Mouse (Mus musculus): ENCODE results near the gene Rsph1. TPM values are rescaled to one million over a fixed set of nuclear protein-coding genes. Genes with fewer than 3 reads are reported as not detected.
A peak's percentile ranks its signal among the peaks of the same experiment; 100 is the strongest.

Rsph1 gene
- 2.7 and 3.7 TPM in 2 replicates for polyA plus RNA-seq (2012; rRNA removed)

DNA sequence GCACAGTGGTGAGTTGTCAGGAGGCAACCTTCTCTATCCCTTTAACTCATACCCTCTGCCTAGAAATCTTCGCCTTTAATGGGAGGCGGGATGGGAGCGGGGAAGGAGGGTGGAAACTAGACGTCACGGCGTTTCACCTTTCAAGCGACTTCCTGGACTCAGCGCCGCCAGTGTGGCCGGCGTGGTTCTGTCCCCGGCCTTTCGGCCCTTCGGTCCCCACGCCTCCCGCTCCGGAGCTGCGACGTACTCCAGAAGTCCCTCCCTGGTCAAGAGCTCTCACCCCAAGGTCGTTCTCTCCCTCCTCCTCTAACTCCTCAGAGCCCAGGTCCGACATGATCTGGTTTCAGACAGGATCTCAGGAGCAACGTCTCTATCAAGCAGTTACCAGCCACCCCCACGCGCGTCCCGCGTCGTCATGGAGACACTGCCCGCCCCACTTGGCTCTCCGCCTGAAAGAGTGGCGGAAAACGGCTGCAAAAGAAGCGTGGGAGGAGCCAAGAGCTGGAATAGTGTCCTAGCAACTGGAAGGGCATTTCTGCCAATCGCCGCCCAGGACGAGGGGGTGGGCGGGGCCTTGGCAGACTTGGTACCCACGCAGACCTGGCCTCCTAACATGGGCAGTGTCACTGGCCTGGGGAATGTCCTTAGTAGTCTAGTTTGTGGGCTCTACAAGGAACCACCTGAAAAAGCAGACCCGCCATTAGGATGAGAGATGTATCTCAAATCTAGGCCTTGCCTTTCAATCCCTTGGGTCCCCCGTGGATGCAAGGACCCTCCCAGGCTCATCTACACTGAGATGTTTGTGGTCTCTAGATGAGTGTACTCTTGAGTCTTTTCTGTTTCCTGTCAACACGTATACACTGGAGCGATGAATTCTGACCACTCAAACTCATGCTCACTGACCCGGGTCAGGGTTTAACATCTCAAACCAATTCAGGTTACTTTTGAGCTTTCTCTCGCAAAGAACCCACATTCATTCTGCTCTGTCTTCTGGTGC is at the start of gene Rsph1:
Gene Rsph1 (minus strand): TSS at position 462 of the 997 bp plus-strand sequence.
- 12% methylated on average over 44 of the region's 44 CpGs for WGBS
- H3K27ac ChIP-seq (ENCODE audit: insufficient read depth, low read length), result no peak within 1 kb of the TSS
- peak within 1 kb of the TSS; percentile 64 for H3K4me3 ChIP-seq (replicated peaks; ENCODE audit: insufficient read depth, low read depth, low read length)
- H3K4me1 ChIP-seq (ENCODE audit: control insufficient read depth, insufficient read depth, low read length), result peaks cover 7% of the 10 kb centered on the region
- H3K27me3 ChIP-seq (ENCODE audit: control insufficient read depth, insufficient read depth, low read length), result no peaks in the 10 kb centered on the region
- TF ChIP-seq CTCF (IDR thresholded peaks at IDR 0.05; ENCODE audit: borderline replicate concordance, insufficient read depth, low read depth, low read length), result no peak
- TF ChIP-seq POLR2A (IDR thresholded peaks at IDR 0.05; ENCODE audit: borderline replicate concordance, insufficient read depth, low read length), result no peak
- peak; percentile 92 to 95 for DNase-seq

DNA sequence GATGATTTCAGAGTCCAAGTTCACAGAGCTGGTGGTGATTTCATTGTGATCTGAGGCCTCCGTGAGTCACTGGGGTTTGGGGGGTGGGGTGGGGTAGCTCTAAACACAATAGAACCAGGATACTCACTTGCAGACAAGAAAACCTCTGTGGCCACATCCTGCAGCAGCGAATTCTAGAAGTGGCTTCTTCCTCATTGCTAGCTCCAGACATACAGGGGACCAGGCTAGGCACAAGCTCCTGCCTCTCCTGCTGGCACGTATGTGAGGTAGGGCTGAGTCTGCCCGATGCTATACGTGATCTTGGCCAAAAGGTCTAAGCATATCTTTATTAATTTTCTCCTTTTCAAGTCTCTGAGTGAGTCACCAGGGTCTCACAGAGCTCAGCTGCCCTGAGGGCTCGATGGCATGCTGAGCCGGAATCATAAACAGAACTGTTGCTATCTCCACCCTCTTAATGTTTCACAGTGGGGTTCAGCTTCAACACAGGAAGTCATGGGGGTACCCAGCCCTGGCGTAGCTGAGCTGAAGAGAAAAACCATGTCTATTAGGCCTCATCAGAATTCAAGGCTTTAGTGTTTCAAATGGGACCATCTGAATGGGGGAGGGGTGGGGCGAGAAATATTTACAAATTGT is 49.2 kb upstream of the Rsph1 start:
- H3K27ac ChIP-seq (ENCODE audit: insufficient read depth, low read length), result no peak overlapping the region
- no peak for DNase-seq
- 62% methylated on average over 9 of the region's 9 CpGs for WGBS
- peaks cover 7% of the 10 kb centered on the region for H3K4me1 ChIP-seq (ENCODE audit: control insufficient read depth, insufficient read depth, low read length)
- no peaks in the 10 kb centered on the region for H3K27me3 ChIP-seq (ENCODE audit: control insufficient read depth, insufficient read depth, low read length)
- TF ChIP-seq CTCF (IDR thresholded peaks at IDR 0.05; ENCODE audit: borderline replicate concordance, insufficient read depth, low read depth, low read length) (no peak), POLR2A (IDR thresholded peaks at IDR 0.05; ENCODE audit: borderline replicate concordance, insufficient read depth, low read length) (no peak)
- no peak overlapping the region for H3K4me3 ChIP-seq (replicated peaks; ENCODE audit: insufficient read depth, low read depth, low read length)

DNA sequence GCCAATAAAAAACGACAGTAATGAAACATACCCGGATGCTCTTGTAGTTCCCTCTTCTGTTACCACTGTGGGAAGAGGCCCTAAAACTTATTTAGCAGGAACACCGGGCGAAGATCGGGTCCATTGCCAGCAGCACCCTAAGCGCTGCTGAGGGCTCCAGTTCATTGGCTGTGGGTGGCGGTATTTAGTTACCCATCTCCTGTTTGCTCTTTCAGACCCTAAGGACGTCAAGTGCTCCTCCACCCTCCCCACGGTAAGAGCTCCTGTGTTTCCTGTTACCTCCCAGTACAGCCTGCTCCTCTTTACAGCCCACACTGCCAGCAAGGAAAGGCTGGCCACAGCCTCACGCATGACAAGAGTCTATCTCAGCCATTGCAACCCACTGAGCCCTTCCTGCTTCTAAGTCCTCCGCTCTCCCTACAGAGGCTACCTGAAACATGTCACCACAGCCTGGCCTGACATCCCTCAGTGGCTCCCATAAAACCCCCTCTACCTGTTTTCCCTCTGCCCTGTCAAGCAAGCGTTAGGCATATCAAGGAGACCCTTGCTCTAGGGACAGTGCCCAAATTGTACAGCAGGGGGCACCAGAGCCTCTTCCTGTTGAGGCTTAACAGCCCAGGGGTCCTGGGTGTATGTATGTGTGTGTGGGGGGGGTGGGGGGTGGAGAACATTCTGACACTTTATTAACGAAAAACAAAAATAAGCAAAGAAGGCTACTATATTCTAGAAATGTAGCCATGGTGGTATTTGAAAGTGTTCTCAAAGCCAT is 48.5 kb upstream of the Rsph1 start:
- H3K4me1 ChIP-seq (ENCODE audit: control insufficient read depth, insufficient read depth, low read length), result peaks cover 11% of the 10 kb centered on the region
- H3K4me3 ChIP-seq (replicated peaks; ENCODE audit: insufficient read depth, low read depth, low read length), result no peak overlapping the region
- no peak for DNase-seq
- no peak overlapping the region for H3K27ac ChIP-seq (ENCODE audit: insufficient read depth, low read length)
- no peak for TF ChIP-seq POLR2A (IDR thresholded peaks at IDR 0.05; ENCODE audit: borderline replicate concordance, insufficient read depth, low read length)
- TF ChIP-seq CTCF (IDR thresholded peaks at IDR 0.05; ENCODE audit: borderline replicate concordance, insufficient read depth, low read depth, low read length), result peak; percentile 55; the same call in 1 of the 2 replicates
- 83% methylated on average over 13 of the region's 13 CpGs for WGBS
- H3K27me3 ChIP-seq (ENCODE audit: control insufficient read depth, insufficient read depth, low read length), result no peaks in the 10 kb centered on the region

DNA sequence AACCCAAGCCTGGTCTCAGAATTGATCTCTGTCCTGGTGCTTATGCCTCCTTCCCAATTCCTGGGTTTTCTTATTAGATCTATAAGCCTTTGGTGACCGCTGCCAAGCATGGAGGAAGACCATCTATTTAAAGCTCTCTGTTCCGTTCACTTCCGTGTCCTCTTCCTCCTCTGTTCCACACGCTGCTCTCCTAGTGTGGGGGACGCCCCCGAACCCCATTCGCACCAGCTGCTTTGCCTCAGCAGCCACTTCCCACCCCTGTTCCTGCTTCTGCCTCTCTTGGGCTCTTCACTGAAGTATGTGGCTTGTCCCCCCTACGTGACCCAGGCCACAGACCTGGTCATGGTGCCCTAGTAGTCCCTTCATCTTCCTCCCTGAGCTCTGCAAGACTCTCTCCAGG is 47.0 kb upstream of the Rsph1 start:
- TF ChIP-seq CTCF (IDR thresholded peaks at IDR 0.05; ENCODE audit: borderline replicate concordance, insufficient read depth, low read depth, low read length), result no peak
- no peak for TF ChIP-seq POLR2A (IDR thresholded peaks at IDR 0.05; ENCODE audit: borderline replicate concordance, insufficient read depth, low read length)
- 97% methylated on average over 8 of the region's 8 CpGs for WGBS
- no peak overlapping the region for H3K27ac ChIP-seq (ENCODE audit: insufficient read depth, low read length)
- no peak overlapping the region for H3K4me3 ChIP-seq (replicated peaks; ENCODE audit: insufficient read depth, low read depth, low read length)
- DNase-seq, result no peak
- peaks cover 14% of the 10 kb centered on the region for H3K4me1 ChIP-seq (ENCODE audit: control insufficient read depth, insufficient read depth, low read length)
- H3K27me3 ChIP-seq (ENCODE audit: control insufficient read depth, insufficient read depth, low read length), result no peaks in the 10 kb centered on the region

DNA sequence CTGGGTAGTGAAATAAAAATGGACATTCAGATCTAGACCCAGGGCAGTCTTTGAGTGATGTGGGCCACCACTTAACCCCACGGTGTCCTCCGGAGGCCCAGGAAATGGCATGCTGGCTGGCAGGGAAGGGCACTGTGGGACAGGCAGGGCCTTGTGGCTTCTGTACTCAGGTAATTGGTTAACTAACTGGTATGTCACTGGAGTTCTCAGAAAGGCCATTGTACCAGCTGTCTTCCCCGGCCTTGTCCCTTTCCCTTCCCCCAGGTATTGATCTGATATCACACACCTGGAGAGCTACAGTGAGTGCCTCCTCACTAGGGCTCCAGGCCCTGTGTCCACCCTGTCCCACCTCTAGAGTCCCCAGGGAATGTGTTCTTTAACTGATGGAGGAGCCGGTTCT is 46.2 kb upstream of the Rsph1 start:
- peaks cover 14% of the 10 kb centered on the region for H3K4me1 ChIP-seq (ENCODE audit: control insufficient read depth, insufficient read depth, low read length)
- 92% methylated on average over 4 of the region's 4 CpGs for WGBS
- H3K4me3 ChIP-seq (replicated peaks; ENCODE audit: insufficient read depth, low read depth, low read length), result no peak overlapping the region
- no peak overlapping the region for H3K27ac ChIP-seq (ENCODE audit: insufficient read depth, low read length)
- H3K27me3 ChIP-seq (ENCODE audit: control insufficient read depth, insufficient read depth, low read length), result no peaks in the 10 kb centered on the region
- no peak for DNase-seq
- TF ChIP-seq CTCF (IDR thresholded peaks at IDR 0.05; ENCODE audit: borderline replicate concordance, insufficient read depth, low read depth, low read length) (no peak), POLR2A (IDR thresholded peaks at IDR 0.05; ENCODE audit: borderline replicate concordance, insufficient read depth, low read length) (no peak)

DNA sequence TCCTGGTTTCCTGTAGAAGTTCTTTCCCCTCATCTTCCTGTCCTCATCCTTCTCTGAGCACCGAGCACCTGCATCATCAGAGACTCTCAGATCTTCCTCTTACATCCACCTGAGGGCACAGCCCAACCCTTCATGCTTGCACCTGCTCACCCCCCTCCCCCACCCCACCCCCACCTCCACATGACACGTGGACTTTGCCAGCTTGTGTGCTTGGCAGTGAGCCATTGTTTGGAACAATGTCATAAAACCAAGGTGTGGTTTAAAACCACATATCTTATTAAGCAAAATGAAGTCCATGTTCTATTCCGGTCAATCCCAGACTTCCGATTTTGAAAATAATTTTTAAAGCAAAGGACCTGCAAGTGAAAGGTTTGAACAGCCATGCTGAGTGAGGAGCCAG is 45.3 kb upstream of the Rsph1 start:
- Histone ChIP-seq H3K4me3 (replicated peaks; ENCODE audit: insufficient read depth, low read depth, low read length) (no peak overlapping the region), H3K4me1 (ENCODE audit: control insufficient read depth, insufficient read depth, low read length) (peaks cover 14% of the 10 kb centered on the region), H3K27ac (ENCODE audit: insufficient read depth, low read length) (no peak overlapping the region), H3K27me3 (ENCODE audit: control insufficient read depth, insufficient read depth, low read length) (no peaks in the 10 kb centered on the region)
- DNase-seq, result no peak
- WGBS, result 48% methylated on average over 4 of the region's 4 CpGs
- no peak for TF ChIP-seq POLR2A (IDR thresholded peaks at IDR 0.05; ENCODE audit: borderline replicate concordance, insufficient read depth, low read length)
- TF ChIP-seq CTCF (IDR thresholded peaks at IDR 0.05; ENCODE audit: borderline replicate concordance, insufficient read depth, low read depth, low read length), result no peak

DNA sequence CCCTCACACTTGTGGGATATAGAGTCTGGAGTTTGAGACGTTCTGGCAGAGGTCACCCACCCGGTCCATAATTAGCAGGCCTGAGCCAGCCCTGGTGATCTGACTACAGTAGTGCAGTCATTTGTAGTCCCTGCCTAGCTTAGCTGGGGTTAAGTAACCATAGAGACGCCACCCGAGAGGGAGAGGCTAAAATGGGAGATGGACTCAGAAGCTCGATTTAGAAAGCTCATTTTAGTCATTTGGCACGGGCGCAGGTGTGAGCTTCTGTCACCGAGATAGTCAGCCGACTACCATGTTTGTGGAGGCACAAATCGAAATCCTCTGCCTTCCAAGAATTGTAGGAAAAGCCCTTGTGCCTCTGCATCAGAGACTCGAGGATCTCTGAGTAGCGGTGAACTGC is 44.2 kb upstream of the Rsph1 start:
- Histone ChIP-seq H3K4me1 (ENCODE audit: control insufficient read depth, insufficient read depth, low read length) (peaks cover 14% of the 10 kb centered on the region), H3K4me3 (replicated peaks; ENCODE audit: insufficient read depth, low read depth, low read length) (no peak overlapping the region), H3K27ac (ENCODE audit: insufficient read depth, low read length) (peak overlapping the region; percentile 49), H3K27me3 (ENCODE audit: control insufficient read depth, insufficient read depth, low read length) (no peaks in the 10 kb centered on the region)
- TF ChIP-seq POLR2A (IDR thresholded peaks at IDR 0.05; ENCODE audit: borderline replicate concordance, insufficient read depth, low read length) (no peak), CTCF (IDR thresholded peaks at IDR 0.05; ENCODE audit: borderline replicate concordance, insufficient read depth, low read depth, low read length) (no peak)
- WGBS, result 10% methylated on average over 12 of the region's 12 CpGs
- DNase-seq, result peak; percentile 62 to 81
